Mouse (Mus musculus): ENCODE data around the gene Tbc1d30.

DNA sequence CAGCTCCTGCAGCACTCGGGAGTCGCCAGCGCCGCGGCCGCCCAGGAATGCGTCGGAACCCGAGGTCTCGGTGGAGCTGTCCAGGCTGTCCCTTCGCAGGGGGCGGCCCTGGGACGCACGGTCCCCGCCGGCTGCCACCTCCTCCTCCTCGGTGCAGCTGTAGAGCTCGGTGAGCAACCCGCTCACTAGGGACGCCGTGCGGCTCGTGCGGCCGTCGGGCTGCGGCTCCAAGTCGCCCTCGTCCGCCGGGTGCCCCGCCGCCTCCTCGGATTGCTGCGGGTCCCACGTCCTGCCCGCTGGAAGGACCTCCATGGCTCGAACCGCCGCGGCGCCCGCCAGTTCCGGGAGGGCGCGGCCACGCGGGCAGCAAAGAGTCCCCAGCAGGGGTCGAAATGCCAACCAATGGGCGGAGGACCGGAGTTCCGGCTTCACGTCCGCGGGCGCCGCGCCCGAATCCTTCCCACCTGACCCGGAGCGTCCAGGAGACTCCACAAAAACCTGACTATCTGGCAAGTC lies at the start of gene Tbc1d30:
- TF ChIP-seq GATA1 (IDR thresholded peaks at IDR 0.05; ENCODE audit: low read length) (no peak), TAL1 (IDR thresholded peaks at IDR 0.05; ENCODE audit: low read length) (no peak)
